Mouse (Mus musculus) kidney, postnatal 25 days (tissue): ENCODE measurements around the gene Spty2d1.
A peak's percentile ranks its signal among the peaks of the same experiment; 100 is the strongest.
"Not testable (repeated sequence)": the region's sequence is repeated elsewhere in the genome, so short reads cannot be mapped to it uniquely, and the experiment has no call there.

Source experiments
- DNase-seq, 2 experiments: peaks; one replicate each; pipeline ENCODE4 v3.0.0; 2021; ENCODE audit warnings: mixed read lengths in 2 of 2

The Spty2d1 gene

DNA sequence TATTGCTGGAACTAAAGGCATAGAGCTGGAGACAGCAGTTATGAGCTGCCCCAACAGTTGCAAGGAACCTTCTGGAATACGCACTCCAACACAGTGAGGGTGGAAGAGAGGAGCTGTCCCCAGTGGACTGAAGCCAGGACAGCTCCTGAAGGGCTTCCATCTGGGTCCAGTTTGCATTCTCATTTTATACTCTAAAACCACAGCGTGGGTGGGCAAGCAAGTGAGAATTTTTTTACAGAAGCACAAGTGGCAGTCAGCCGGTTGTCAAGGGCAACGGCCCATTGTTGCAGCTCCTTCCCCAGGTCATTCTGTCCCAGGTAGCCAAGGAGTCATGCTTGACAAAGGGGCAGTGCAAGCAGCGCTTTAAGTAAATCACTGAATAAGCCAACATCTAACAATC, 11.4 kb upstream of the Spty2d1 start:
- DNase-seq, result no peak

DNA sequence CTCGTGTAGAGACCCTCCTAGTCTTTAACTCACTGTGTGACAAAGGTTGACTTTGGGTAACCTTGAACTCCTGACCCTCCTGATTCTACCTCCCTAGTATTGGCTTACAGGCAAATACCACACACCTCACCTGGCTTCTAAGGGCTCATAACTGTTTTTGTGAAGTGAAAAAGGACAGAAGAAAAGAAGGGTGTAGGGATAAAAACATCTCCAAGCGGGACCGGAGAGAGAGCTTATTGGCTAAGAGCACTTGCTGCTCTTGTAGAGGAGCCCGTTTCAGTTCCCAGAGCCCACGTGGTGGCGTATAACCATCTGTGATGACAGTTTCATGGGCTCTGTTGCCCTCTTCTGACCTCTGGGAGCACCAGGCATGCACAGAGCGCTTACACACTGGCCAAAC, 8.9 kb upstream of the Spty2d1 start:
- DNase-seq, result no peak

DNA sequence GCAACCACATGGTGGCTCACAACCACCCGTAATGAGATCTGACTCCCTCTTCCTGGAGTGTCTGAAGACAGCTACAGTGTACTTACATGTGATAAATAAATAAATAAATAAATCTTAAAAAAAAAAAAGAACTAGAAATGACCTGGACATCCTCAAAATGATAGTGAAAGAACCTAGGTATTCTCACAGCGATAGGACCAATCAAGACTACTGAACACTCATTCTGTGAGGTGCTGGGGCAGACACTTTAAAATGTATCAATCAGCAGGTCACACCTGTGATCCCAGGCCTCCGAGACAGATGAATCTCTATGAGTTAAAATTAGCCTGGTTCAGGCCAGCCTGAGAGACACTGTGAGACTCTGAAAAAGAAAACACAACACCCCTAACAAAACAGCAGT, 8.4 kb upstream of the Spty2d1 start:
- no peak for DNase-seq

DNA sequence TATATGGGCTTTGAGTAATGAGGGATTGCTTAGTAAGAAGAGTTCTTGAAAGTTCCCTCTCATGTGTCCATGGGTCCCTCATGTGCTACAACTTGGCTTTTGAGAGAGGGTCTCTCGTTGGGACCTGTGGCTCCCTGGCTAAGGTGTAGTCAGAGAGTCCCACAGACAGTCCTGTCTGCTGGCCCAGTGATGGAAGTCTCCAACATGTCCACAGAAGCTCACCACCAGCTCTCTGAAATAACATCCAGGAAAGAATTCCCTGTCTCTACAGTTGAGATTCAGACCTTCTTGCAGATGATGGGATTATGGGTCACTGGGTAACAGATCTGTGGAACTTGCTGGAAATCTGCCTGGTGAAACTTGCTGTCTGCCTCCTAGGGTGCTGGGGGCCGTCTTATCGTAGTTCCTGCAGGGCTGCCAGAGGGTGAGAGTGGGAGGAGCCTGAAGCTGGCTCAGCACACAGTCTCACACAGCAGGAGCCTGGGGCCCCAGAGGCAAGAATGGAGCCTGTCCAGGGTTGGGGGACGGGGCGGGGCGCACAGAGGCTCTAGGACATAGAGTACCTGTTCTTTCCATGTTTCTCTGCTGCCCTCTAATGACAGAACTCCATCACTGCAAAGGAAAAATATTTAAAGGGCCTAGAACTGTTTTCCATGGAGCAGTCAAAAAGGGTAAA, 7.3 kb upstream of the Spty2d1 start:
- DNase-seq, result peak; percentile 94 to 96

DNA sequence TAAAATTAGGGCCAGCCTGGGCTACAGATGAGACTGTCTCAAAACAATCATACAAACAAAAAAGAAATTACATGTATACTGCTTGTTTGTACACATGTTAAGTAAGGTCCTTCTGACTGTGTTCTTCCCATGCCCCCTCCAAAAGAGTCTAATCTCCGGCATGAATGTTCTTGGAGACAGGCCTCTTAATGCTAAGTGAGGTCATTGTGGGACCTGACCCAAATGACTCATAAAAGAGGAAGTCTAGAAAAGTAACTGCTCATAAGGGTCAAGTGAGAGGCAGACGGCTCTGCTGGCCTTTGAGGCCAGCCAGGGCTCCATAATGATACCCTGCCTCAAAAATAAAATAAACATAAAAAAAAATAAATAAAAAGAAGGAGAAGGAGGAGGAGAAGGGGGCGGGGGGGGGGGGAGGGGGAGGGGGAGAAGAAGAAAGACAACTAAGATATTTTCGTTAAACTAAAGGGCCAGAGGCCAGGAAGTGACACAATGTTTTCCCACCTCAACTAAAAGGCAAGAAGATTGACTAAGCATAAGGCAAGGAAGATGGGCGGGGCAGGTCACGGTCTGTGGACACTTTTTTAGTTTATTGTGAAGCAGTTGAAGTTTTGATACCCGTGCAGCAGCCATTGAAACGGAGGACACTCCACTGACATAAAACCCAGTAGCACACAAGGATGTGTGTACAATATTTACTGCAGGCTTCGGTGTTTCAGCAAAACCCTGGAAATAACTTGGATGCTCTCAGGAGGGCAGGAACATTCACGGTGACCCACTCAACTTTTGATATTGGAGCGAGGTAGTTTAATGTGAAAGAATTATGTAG, 6.6 kb upstream of the Spty2d1 start:
- peak in 1 of 2 experiments; percentile 34 for DNase-seq

DNA sequence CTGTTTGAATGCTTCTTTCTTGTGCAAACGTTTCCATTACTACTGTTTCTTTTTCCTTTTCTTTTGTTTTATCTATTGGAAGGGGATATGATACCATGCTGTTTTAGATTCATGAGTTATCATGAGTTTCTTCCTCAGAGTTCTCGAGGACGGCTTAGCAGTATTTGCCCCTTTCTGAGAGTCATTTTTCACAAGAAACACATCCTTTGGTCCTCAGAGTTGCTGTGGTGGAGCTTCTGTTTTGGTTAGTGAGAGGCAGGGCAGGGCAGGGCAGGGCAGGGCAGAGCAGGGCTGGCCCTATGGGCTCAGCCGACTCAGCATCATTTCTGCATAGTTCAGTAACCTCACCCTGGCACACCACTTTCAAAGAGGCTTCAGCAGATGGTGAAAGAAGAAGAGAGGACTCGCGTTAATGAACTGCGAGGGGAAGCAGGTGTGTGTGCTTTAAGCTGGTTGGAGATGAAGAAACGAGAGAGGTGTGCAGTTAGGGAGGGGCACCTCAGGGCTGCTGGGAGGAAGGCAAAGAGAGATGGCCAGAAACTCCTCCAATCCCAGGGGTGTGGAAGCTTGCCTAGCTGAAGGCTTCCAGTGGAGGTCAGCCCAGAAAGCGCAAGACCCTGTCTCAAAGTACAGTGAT, 5.0 kb upstream of the Spty2d1 start:
- no peak for DNase-seq

DNA sequence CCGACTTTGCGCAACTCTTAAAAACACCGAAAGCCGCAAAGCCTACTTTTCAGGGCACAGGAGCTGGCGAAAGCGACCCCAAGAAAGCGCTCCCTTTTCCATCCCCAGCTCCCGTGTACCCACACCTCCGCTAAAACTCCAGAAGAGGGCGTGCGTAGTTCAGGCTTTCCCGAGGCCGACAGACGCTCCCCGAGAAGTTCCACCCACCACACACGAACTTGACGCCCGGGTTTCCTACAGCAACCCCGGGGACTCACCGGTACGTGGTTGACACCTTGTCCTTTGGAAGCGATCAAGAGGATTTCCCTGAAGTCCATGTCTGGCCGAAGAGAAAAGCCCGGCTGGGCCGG, 418 bp downstream of the Spty2d1 start:
- DNase-seq, result peak; percentile 72 to 87

DNA sequence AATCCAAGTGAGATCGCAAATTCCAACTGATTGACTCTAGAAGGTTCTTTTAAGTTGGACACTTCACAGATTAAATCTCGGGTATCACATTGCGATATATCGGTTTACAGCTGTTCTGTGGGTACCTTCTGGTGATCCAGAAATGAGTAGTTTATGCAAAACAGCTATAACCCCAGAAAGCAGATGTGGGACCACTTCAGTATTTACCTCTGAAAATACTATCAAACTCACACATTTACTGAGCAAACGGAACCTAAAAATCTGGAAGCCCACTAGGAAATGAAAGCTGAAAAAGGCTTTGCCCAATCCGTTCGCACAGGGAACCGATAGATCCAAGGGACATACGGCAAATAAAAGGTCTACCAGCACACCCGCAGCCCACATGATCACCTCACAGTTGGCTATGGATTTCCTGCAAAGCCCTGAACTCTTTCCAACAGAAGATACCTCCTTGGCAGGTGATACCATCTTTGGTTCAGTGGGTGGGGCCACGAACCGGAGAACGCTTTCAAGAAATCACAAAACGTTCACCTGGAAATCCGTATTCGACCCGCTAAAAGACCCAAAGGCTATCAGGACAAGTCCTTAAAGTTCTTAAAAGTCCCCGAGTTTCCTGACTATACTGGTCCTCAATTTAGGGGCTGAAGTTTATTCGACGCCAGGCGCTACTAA, 966 bp downstream of the Spty2d1 start:
- DNase-seq, result no peak

DNA sequence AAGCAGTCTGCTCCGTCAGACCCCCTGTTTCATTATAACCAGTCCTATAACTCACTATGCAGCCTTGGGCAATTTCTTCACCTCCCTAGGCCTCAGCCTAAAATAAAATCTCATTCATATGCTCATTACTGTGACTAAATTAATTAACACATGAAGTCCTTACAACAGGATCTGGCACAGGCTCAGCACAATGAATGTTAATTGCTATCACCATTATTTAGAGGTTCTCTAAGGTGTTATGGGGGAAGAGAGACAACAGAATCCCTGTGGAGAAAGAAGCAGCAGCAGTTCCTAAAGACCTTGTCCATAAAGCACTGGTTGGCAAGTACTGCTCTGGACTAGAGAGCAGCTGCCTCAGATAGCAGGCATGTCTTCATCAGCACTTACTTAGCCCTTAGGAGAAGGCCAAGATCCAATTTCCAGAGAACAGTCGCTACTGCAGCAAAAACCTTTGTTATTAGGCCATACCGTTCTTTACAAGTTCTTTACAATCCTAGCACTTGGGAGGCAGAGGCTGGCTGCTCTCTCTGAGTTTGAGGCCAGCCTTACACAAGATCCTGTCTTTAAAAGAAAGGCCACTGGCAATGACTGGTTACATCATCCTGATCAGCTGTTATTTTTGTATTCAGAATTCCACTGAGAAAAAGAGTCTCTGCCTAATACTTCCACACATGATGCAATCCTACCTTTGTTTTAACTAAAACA, 4.6 kb downstream of the Spty2d1 start:
- DNase-seq, result no peak

DNA sequence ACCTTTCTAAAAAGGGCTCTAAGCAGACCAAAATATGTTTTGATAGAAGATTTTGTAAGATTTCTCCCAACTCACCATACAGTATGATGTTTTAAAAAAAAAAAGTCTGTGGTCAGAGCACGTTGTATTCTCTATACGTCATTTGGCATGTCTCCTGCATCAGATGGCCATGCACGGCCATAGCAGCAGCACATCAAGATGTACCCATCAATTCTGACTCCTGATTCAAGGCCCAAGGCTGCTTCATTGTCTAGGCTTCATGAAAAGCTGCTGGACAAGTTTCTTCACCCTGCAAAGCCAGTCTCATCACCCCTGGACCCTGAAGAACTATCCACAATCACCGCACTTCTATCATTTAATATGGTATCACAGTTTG, 6.3 kb downstream of the Spty2d1 start:
- DNase-seq, result no peak

DNA sequence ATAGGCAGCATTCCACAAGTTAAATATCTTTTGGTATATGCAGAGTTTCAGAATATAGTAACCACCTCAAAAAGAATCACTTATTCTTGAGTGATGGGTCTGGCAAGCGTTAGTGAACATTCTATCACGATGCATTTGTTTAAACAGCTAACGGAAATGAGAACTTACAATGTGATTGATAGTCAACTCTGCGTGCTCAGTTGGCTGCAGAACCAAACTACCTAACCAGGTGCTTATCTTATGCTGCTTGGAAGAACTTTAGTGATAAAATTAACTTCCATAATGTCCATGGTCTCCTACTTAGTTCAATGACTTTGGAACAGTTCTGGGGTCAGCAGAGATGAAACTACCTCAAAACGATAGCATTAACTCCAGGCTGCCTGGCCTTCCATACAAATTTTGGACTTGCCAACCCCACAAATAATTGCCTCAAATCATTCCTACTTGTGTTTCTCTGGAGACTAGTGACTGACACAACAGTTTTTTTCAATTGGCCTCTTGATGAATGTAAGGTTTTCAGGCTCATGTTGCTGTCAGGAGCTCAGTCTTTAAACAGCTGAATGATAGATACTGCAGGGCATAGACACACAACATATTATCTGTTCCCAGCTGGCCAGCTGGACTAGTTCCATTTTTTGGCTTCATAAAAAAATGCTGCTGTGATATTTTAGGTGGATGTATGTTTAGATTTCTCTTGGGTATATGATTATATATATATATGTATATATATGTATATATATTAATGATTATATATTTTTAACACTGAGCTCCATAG, 6.9 kb downstream of the Spty2d1 start:
- DNase-seq, result no peak

DNA sequence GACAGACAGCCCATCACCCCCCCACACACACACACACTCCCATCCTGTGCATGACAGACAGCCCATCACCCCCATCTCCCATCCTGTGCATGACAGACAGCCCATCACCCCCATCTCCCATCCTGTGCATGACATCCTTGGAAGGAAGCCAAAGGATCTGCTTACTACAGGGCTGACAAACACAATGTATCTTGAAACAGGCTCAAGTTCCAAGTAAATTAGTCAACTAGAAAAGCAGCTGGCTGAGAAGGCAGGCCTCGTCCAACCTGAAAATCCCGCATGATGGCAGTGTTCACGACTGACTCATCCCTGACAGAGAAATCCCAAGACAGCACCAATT, 7.6 kb downstream of the Spty2d1 start:
- peak in 1 of 2 experiments; percentile 17 for DNase-seq

DNA sequence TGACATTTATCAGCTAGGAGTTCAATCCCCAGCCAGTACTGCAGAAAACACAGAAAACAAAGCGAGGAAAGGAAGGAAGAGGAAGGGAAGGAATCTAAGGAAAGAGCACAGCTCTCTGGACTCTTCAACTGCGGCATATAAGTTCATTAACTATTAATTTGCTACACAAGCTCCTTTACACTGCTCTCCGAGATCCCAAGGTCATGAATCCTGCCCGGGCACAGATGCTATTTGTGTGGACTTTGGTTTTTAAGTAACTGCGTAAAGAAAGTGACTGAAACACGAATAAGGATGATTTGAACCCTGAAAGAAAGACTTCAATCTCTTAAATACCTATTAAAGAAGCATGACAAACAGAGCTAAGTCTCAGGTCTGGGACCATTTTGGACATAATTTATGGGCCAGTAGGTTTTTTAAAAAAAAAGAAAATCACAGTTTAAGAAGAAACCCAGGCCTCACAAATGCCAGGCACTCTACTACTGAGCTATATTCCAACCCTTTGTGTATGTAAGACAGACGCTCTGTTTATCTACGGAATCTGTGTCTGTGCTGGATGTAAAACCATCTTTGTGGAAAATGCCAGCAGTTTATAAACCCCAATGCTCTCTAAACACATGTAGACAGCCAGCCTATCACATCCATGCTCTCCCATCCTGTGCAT, 8.1 kb downstream of the Spty2d1 start:
- DNase-seq, result peak; percentile 46 to 65

DNA sequence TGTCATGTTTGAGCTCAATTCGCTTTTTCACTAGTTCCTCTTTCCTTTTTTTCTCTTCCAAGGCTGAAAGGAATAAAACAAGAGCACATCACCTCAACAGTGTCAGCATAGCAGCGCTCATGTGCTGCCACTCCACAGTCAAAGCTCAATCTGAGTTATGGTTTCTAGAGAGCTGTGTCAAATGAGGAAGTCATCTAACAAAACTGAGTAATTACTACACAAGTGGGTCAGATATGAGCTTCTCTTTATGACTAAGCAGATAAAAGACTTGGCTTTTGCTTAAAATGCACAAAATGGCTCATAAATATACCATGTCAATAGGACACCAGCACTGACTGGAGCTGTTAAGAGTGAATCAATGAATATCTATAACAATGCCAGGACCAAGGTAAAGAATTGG, 9.3 kb downstream of the Spty2d1 start:
- DNase-seq, result no peak

DNA sequence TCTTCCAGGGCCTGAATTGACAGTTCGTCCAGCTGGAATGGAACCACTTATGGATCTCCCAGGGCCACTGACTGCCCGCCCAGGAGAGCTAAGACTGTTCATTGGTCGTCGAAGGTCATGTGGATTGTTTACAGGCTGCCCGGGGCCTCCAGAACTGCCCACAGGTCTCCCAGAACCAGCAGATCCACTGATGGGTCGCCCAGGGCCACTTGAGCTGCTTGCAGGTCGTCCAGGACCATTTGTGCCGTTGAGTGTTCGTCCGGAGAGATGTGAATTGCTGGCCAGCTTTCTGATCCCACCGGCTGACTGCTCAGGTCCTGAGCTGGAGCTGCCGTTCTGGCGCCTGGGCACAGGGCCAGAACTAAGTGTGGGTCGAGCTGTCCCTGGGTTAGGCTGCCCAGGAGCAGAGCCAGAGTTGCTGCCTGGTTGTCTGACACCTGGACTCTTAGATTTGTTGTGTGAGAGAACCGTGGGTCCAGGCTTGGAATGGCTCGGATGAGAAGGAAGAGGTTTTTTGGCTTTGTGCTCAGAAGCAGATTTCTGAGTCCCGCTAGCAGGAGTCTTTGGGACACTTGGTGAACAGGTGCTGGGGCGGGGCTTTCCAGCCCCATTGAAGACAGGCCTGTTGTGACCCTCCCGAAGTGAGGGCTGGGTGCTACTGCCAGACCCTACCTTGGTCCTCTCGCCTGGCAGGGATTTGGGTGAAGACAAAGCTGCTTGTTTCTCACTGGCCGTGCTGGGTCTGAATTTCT, 10.4 kb downstream of the Spty2d1 start:
- DNase-seq, result peak; percentile 64 to 84

DNA sequence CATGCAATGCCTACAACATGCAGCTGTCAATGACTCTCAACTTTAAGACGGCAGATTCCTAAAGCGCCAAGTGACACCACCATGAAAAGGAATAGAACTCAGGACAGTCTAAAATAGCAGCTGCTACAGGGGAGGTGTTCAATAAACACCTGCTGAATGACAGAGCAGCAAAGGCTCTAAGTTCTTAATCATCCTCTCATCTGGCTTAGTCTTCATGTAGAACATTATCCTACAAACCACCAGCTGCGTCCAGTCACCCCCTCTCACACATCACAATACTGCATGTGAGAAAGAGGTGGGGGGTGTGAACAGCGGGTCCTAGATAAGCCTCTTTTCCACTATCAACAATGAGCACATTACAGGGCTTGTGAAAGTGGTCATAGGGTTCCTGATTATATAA, 11.2 kb downstream of the Spty2d1 start:
- DNase-seq, result no peak

DNA sequence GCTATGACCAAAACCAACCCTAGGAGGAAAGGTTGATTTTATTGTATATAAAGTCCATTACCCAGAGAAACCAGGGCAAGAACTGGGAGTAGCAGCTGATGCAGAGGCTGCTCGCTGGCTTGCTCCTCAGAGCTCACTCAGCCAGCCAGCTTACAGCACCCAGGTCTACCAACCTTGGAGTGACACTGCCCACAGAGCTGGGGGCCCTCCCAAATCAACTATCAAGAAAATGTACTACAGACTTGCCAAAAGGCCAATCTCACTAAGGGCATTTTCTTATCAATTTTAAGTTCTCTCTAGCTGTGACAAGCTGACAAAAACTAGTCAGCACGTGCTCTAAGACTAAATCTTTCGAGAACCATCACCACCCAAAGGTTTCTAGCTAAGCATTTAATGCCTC, 12.7 kb downstream of the Spty2d1 start:
- no peak for DNase-seq

DNA sequence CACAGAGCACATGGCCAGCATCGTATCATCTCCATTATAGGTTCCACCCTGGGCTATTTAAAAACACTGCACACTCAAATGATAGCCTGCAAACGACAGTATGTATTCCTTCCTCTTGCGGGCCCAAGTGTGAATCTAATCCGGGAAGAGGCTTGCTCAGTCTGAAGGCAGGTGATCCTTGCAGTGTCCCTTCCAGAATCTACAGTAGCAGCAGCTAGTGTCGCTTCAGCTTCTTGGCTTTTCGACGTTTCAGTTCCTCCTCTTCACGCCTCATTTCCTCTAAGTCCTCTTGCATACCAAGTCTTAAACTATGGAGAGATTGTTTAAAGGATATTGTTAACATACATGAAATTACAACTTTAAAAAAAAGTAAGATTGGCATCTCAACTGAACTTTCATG, 15.1 kb downstream of the Spty2d1 start:
- DNase-seq, result no peak

DNA sequence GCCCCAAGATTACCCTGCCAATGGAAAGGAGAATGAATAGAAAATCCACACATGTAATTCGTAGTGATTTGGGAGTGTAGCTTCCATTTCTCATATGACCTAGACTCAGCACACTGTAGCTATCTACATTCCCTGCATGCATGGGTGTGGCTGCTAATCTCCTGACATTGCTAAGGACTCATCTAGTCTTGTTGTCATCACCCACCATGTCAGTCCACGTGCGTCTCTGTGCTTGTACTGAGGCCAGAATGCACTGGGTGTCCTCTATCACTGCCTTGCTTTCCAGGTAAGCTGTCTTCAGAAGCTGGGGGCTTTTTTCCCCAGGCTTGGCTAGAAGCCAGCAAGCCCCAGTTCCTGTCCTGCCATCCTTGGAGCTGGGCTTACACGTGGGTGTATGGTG, 18.8 kb downstream of the Spty2d1 start:
- not testable (repeated sequence) for DNase-seq

DNA sequence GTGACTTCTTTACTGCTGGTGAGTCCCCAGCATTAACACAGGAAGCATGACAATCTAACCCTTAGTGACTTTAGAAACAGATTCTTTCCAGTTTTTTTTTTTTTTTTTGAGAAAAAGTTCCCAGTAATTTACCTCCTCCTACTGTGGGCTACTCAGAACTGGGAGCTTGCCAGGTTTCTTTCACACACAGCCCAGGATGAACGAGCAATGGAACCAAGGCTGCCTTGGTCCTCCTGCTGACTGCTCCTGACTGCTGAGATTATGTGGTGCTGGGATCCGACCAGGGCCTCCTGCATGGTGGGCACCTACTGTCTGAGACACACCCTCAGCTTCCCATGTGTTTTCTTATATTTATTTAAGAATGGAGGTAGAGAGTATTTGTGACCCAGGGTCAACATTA, 21.1 kb downstream of the Spty2d1 start:
- no peak for DNase-seq

DNA sequence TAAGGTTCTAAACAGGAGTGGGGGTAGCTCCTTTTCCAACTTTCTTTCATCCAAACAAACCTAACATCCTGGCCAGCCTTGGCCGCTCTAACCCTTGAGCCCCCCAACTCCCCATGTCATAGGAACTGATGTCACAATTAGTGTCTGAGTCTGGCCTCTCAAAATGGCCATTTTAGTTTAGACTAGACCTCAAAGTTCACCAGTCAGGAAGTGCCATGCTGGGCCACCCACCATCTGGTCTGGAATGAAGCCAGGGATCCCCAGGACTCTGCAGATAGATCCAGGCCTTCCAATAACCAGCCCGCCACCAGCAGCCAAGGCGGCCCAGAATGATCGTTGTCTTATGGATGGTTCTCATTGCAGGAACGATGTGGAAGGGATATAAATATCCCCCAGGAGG, 21.6 kb downstream of the Spty2d1 start:
- DNase-seq, result no peak
